Mouse (Mus musculus): ENCODE results near the gene Rln3. TPM values are rescaled to one million over a fixed set of nuclear protein-coding genes. Genes with fewer than 3 reads are reported as not detected.

Gene Rln3
- polyA plus RNA-seq, 1 experiment: not detected

- H3K4me1 ChIP-seq (ENCODE audit: control insufficient read depth, insufficient read depth, low read length): peaks cover 17% of the 10 kb centered on the region
- H3K27ac ChIP-seq (ENCODE audit: insufficient read depth, low read length): no peak overlapping the region
- peak overlapping the region; percentile 4 for H3K4me3 ChIP-seq (ENCODE audit: insufficient read depth, low read length)
- TF ChIP-seq CTCF (IDR thresholded peaks at IDR 0.05; ENCODE audit: borderline replicate concordance, insufficient read depth, low read length) (no peak), POLR2A (IDR thresholded peaks at IDR 0.05; ENCODE audit: low read depth, low read length) (no peak)
These were observed 18.9 kb downstream of the Rln3 start for GRCm38 (mm10) chr8:84025863-84026262.

GRCm38 (mm10) chr8:84024171-84024570 is 20.6 kb downstream of the Rln3 start:
- H3K4me1 ChIP-seq (ENCODE audit: control insufficient read depth, insufficient read depth, low read length): peaks cover 17% of the 10 kb centered on the region
- TF ChIP-seq POLR2A (IDR thresholded peaks at IDR 0.05; ENCODE audit: low read depth, low read length): no peak
- peak; percentile 60; the same call in 1 of the 2 replicates for TF ChIP-seq CTCF (IDR thresholded peaks at IDR 0.05; ENCODE audit: borderline replicate concordance, insufficient read depth, low read length)
- no peak overlapping the region for H3K4me3 ChIP-seq (ENCODE audit: insufficient read depth, low read length)
- H3K27ac ChIP-seq (ENCODE audit: insufficient read depth, low read length): no peak overlapping the region

- Histone ChIP-seq H3K4me1 (ENCODE audit: control insufficient read depth, insufficient read depth, low read length) (peaks cover 17% of the 10 kb centered on the region), H3K4me3 (ENCODE audit: insufficient read depth, low read length) (no peak overlapping the region), H3K27ac (ENCODE audit: insufficient read depth, low read length) (no peak overlapping the region)
- no peak for TF ChIP-seq POLR2A (IDR thresholded peaks at IDR 0.05; ENCODE audit: low read depth, low read length)
- no peak for TF ChIP-seq CTCF (IDR thresholded peaks at IDR 0.05; ENCODE audit: borderline replicate concordance, insufficient read depth, low read length)
These were observed 21.2 kb downstream of the Rln3 start for GRCm38 (mm10) chr8:84023631-84024030.

DNA sequence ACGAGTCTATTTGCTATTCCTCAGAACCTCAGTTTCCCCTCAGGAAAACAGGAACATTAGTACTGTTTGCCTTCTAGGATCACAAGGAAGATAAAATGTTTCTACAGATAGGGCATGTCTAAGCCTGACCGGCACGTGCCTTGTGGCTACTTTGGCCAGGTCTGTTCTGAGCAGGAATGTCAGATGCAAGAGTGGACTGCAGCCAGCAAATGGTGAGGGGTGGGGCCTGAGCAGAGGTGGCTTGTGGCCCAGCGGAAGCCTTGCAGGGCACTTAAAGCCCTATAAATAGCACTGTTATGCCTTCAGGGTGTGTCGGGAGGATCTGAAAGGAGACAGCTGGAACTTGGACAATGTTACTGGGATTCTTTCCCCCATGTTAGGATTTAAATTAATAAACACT is 21.7 kb downstream of the Rln3 start:
- Histone ChIP-seq H3K4me1 (ENCODE audit: control insufficient read depth, insufficient read depth, low read length) (peaks cover 17% of the 10 kb centered on the region), H3K4me3 (ENCODE audit: insufficient read depth, low read length) (no peak overlapping the region), H3K27ac (ENCODE audit: insufficient read depth, low read length) (no peak overlapping the region)
- TF ChIP-seq POLR2A (IDR thresholded peaks at IDR 0.05; ENCODE audit: low read depth, low read length) (no peak), CTCF (IDR thresholded peaks at IDR 0.05; ENCODE audit: borderline replicate concordance, insufficient read depth, low read length) (no peak)

DNA sequence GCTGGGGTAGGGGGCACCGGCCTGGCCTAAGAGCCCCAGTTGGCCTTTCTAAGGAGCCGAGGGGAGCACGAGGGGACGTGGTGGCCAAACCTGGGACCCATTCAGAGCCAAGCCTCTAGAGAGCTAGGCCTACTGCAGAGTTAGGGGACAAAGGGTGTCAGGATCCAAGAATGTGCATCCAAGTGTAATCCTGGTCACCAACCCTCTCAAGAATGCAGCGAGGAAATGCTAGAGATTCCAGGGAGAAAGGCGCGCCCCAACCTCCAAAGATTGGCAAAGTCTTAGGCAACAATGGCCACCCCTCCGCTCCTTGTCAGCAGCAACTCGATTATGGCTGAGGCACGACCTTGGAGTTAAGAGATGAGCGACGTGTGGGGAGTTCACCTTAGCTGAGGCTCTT is 23.2 kb downstream of the Rln3 start:
- no peak overlapping the region for H3K4me3 ChIP-seq (ENCODE audit: insufficient read depth, low read length)
- no peak overlapping the region for H3K27ac ChIP-seq (ENCODE audit: insufficient read depth, low read length)
- H3K4me1 ChIP-seq (ENCODE audit: control insufficient read depth, insufficient read depth, low read length): peaks cover 17% of the 10 kb centered on the region
- TF ChIP-seq CTCF (IDR thresholded peaks at IDR 0.05; ENCODE audit: borderline replicate concordance, insufficient read depth, low read length) (no peak), POLR2A (IDR thresholded peaks at IDR 0.05; ENCODE audit: low read depth, low read length) (no peak)

DNA sequence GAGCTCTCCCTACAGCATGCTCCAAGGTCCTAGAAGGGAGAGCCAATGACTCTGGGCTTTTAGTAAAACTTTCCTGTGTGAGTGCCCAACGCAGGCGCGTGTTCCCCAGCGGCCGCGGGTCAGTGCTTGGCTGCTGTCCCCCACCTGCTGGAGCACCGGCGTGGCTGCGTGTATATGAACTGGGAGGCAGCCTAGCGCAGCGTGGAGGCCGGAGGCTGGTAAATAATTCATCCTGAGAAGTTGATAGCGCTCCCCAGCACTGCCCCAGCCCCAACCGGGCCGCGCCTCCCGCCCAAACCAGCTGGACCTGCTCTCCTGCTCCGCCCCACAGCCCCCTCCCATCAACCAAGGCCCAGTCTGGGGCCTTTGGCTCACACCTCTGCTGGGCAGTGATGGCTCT is 23.7 kb downstream of the Rln3 start, which contains the start of gene Palm3:
Gene Palm3, plus strand, starts transcription at position 376 of the 400 bp plus-strand sequence.
- no peak within 1 kb of the TSS for H3K4me3 ChIP-seq (ENCODE audit: insufficient read depth, low read length)
- H3K27ac ChIP-seq (ENCODE audit: insufficient read depth, low read length): no peak within 1 kb of the TSS
- peaks cover 17% of the 10 kb centered on the region for H3K4me1 ChIP-seq (ENCODE audit: control insufficient read depth, insufficient read depth, low read length)
- TF ChIP-seq POLR2A (IDR thresholded peaks at IDR 0.05; ENCODE audit: low read depth, low read length) (no peak), CTCF (IDR thresholded peaks at IDR 0.05; ENCODE audit: borderline replicate concordance, insufficient read depth, low read length) (no peak)

DNA sequence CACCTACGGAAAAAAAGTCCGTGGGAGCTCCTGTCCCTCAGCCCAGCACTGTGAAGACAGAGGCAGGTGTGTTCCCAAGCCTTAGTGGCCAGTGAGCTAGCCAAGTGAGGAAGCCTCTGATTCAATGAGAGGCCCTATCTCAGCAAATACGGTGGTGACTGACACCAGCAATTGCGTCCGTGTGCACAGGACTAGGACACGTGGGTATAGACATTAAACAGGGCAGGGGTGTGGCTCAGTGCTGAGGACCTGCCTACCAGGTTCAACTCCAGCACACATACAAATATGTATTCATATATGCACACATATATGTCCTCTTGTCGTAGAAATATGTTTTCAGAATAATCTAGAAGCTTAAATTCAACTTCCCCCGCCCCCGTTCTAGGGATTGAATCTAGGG is 25.1 kb downstream of the Rln3 start:
- H3K4me3 ChIP-seq (ENCODE audit: insufficient read depth, low read length): no peak overlapping the region
- H3K4me1 ChIP-seq (ENCODE audit: control insufficient read depth, insufficient read depth, low read length): peaks cover 17% of the 10 kb centered on the region
- TF ChIP-seq POLR2A (IDR thresholded peaks at IDR 0.05; ENCODE audit: low read depth, low read length): no peak
- TF ChIP-seq CTCF (IDR thresholded peaks at IDR 0.05; ENCODE audit: borderline replicate concordance, insufficient read depth, low read length): no peak
- no peak overlapping the region for H3K27ac ChIP-seq (ENCODE audit: insufficient read depth, low read length)

DNA sequence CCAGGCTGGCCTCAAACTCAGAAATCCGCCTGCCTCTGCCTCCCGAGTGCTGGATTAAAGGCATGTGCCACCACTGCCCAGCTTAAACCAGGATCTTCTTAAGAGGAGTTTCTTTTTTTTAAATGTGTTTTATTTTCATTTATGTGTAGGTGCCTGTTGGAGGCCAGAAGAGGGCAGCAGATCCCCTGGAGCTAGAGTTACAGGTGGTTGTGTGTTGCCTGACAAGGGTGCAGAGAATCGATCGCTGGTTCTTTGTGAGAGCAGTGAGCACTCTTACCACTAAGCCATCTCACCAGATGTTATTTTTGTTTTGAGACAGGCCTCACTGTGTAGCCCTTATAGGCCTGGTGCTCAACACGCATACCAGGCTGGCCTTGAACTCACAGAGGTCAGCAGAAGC is 29.0 kb downstream of the Rln3 start:
- no peak for TF ChIP-seq POLR2A (IDR thresholded peaks at IDR 0.05; ENCODE audit: low read depth, low read length)
- no peak for TF ChIP-seq CTCF (IDR thresholded peaks at IDR 0.05; ENCODE audit: borderline replicate concordance, insufficient read depth, low read length)
- no peak overlapping the region for H3K4me3 ChIP-seq (ENCODE audit: insufficient read depth, low read length)
- H3K4me1 ChIP-seq (ENCODE audit: control insufficient read depth, insufficient read depth, low read length): no peaks in the 10 kb centered on the region
- no peak overlapping the region for H3K27ac ChIP-seq (ENCODE audit: insufficient read depth, low read length)

GRCm38 (mm10) chr8:84012499-84013165 is 32.2 kb downstream of the Rln3 start:
- H3K4me3 ChIP-seq (ENCODE audit: insufficient read depth, low read length): no peak overlapping the region
- no peak for TF ChIP-seq CTCF (IDR thresholded peaks at IDR 0.05; ENCODE audit: borderline replicate concordance, insufficient read depth, low read length)
- TF ChIP-seq POLR2A (IDR thresholded peaks at IDR 0.05; ENCODE audit: low read depth, low read length): no peak
- H3K4me1 ChIP-seq (ENCODE audit: control insufficient read depth, insufficient read depth, low read length): no peaks in the 10 kb centered on the region
- no peak overlapping the region for H3K27ac ChIP-seq (ENCODE audit: insufficient read depth, low read length)

GRCm38 (mm10) chr8:84011705-84012498 is 32.9 kb downstream of the Rln3 start, which contains the start of gene 2210011C24Rik:
Gene 2210011C24Rik, minus strand, starts transcription at chr8:84012171.
- no peaks in the 10 kb centered on the region for H3K4me1 ChIP-seq (ENCODE audit: control insufficient read depth, insufficient read depth, low read length)
- TF ChIP-seq CTCF (IDR thresholded peaks at IDR 0.05; ENCODE audit: borderline replicate concordance, insufficient read depth, low read length): no peak
- TF ChIP-seq POLR2A (IDR thresholded peaks at IDR 0.05; ENCODE audit: low read depth, low read length): no peak
- peak within 1 kb of the TSS; percentile 41 for H3K4me3 ChIP-seq (ENCODE audit: insufficient read depth, low read length)
- H3K27ac ChIP-seq (ENCODE audit: insufficient read depth, low read length): no peak within 1 kb of the TSS

Data from embryonic fibroblast, embryonic 13.5 days (primary cell).